Mouse (Mus musculus): ENCODE measurements around the gene Paf1.
A peak's percentile ranks its signal among the peaks of the same experiment; 100 is the strongest.

Paf1 gene

DNA sequence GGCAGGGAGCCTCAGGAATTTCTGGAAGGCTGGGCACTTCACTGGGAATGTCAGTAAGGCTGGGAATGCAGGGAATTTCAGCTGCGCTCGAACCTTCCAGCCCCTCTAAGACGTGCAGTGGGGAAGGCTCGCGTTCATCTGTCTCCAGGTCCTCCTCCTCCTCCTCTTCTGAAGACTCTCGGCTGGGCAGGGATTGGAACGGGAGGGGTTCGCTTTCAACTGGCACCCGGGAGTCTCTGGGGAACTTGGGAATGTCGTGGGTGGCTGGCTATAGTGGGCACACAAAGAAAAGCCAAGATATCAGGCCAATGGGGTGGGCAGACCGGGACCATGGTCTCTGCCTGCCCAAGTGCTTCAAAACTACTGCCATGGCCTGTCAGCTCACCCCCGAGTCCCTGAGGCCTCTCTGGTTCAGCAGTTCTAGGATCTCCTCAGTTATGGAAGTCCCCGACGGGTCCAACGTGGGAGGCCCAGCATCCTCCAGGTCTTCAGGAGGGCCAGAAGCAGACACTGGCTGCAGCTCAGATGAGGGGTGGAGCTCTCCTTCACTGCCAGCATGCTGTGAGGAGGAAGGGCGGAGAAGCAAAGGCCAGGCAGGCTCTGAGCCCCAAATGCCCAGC is 30.2 kb upstream of the Paf1 start:
- Histone ChIP-seq H3K27me3 (ENCODE audit: insufficient read depth, low read length) (peaks cover 50% of the 10 kb centered on the region), H3K4me1 (replicated peaks; ENCODE audit: low read depth, low read length) (peaks cover 42% of the 10 kb centered on the region), H3K9me3 (ENCODE audit: low read length) (peaks cover 7% of the 10 kb centered on the region), H3K4me3 (replicated peaks; ENCODE audit: low read length) (no peak overlapping the region), H3K36me3 (ENCODE audit: insufficient read depth, low read length) (peaks cover 69% of the 10 kb centered on the region)
- TF ChIP-seq CTCF (conservative IDR thresholded peaks at IDR 0.05; ENCODE audit: low read length), result no peak
- TF ChIP-seq POU5F1 (IDR thresholded peaks at IDR 0.05; ENCODE audit: borderline replicate concordance, low read length), result no peak
- TF ChIP-seq NANOG (IDR thresholded peaks at IDR 0.05; ENCODE audit: borderline replicate concordance, low read length), result no peak

DNA sequence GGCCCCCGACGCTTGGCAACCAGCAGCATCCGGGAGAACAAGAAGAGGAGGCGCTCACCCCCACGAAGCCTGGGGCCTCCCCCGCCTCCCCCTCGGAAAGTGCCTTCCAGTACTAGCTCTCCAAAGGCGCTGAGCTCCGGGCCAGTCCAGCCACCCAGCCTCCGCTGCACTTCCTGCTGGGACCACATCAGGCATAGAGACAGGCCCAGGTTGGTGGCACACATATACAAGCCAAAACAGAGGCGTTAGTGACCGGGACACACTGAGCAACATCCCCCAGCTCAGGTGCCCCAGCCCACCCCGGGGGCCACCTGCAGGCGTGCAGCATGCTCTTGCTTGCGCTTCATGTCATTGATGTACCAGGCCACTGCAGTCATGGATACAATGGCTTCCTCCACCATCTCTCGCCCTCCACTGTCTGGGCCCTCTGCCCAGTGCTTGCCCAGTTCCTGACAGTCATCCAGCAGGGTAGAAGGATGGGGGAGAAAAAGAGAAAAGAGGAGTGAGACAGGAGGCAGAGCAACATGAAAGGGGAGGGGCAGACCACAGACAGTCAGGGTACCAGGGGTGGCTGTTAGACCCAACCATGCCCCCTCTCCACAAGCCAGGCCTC is 25.0 kb upstream of the Paf1 start:
- peaks cover 51% of the 10 kb centered on the region for H3K27me3 ChIP-seq (ENCODE audit: insufficient read depth, low read length)
- peaks cover 37% of the 10 kb centered on the region for H3K4me1 ChIP-seq (replicated peaks; ENCODE audit: low read depth, low read length)
- H3K9me3 ChIP-seq (ENCODE audit: low read length), result no peaks in the 10 kb centered on the region
- peaks cover 63% of the 10 kb centered on the region for H3K36me3 ChIP-seq (ENCODE audit: insufficient read depth, low read length)
- no peak overlapping the region for H3K4me3 ChIP-seq (replicated peaks; ENCODE audit: low read length)
- no peak for TF ChIP-seq POU5F1 (IDR thresholded peaks at IDR 0.05; ENCODE audit: borderline replicate concordance, low read length)
- no peak for TF ChIP-seq NANOG (IDR thresholded peaks at IDR 0.05; ENCODE audit: borderline replicate concordance, low read length)
- no peak for TF ChIP-seq CTCF (conservative IDR thresholded peaks at IDR 0.05; ENCODE audit: low read length)

DNA sequence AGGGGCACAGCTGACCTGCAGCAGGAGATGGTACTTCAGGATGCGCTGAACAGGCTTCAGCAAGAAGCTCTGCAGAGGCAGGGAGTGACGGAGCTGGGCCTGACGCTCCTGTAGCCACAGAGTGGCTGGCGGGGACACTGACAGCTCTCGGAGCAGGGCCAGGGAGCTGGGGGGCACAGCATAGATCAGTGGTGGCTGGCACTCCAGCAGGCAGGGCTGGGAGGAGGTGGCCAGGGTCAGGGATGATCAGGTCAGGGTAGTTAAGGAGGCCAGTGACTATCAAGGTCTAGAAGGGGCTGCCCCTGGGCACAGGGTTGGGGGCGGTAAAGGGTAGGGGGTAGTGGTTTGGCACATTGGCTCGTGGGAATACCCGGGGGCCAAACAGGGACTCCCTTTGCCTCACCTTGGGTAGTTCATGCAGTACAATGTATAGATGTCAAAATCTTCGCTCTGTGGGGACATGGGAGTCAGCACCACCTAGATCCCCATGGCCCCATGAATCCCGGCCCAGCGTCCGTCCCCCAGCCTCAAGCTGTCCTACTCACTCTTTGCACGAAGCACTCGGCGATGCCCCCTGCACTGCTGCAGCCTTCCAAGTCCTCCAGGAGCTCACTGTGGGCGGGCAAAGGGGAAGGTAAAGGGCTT is 24.4 kb upstream of the Paf1 start:
- TF ChIP-seq NANOG (IDR thresholded peaks at IDR 0.05; ENCODE audit: borderline replicate concordance, low read length) (no peak), CTCF (conservative IDR thresholded peaks at IDR 0.05; ENCODE audit: low read length) (no peak)
- Histone ChIP-seq H3K4me3 (replicated peaks; ENCODE audit: low read length) (no peak overlapping the region), H3K36me3 (ENCODE audit: insufficient read depth, low read length) (peaks cover 62% of the 10 kb centered on the region), H3K27me3 (ENCODE audit: insufficient read depth, low read length) (peaks cover 51% of the 10 kb centered on the region), H3K4me1 (replicated peaks; ENCODE audit: low read depth, low read length) (peaks cover 36% of the 10 kb centered on the region), H3K9me3 (ENCODE audit: low read length) (no peaks in the 10 kb centered on the region)

DNA sequence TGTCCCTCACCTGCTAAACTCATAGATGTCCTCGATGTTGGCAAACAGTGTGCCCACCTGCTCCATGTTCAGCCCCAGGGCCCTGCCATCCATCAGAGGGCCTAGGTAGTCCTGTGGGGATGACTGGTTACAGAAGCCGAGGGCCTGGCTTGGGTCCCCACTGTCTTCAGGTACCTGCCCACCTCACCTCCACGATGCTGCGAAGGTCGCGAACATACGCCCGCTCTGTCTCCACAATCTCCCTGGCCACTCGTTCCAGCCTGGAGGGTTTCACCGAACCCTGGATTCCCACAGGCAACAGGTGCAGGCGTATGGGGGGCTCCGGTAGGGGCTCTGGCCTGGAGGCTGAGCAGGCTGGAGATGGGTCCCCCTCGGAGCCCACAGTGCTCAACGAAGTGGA is 22.7 kb upstream of the Paf1 start:
- Histone ChIP-seq H3K4me3 (replicated peaks; ENCODE audit: low read length) (no peak overlapping the region), H3K36me3 (ENCODE audit: insufficient read depth, low read length) (peaks cover 47% of the 10 kb centered on the region), H3K4me1 (replicated peaks; ENCODE audit: low read depth, low read length) (peaks cover 52% of the 10 kb centered on the region), H3K27me3 (ENCODE audit: insufficient read depth, low read length) (peaks cover 38% of the 10 kb centered on the region), H3K9me3 (ENCODE audit: low read length) (no peaks in the 10 kb centered on the region)
- TF ChIP-seq NANOG (IDR thresholded peaks at IDR 0.05; ENCODE audit: borderline replicate concordance, low read length) (no peak), POU5F1 (IDR thresholded peaks at IDR 0.05; ENCODE audit: borderline replicate concordance, low read length) (no peak), CTCF (conservative IDR thresholded peaks at IDR 0.05; ENCODE audit: low read length) (no peak)

DNA sequence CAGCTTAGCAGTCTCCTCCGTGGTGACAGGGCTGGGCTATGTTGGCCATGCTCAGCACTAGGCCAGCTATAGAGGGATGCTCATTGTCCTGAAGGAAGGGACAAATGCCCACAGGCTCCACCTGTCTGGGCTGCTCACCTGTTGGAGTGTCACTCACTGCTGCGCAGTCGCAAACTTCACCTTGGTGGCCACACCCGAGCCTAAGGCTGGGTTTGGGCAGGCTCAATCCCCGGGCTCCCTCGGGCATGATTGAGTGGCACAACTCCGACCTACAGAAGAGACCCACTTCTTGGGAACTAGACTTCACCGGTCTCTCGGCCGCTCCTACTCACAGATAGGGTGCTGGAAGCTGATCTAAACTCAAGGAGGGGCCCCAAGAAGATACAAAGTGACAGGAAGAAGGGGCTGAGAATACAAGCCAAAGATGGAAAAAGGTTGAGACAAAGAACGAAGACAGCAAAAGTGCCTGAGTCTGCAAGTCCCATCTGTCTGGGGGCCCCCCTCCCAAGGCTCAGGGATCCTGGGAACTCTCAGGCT is 21.7 kb upstream of the Paf1 start:
- H3K4me1 ChIP-seq (replicated peaks; ENCODE audit: low read depth, low read length), result peaks cover 52% of the 10 kb centered on the region
- no peak for TF ChIP-seq CTCF (conservative IDR thresholded peaks at IDR 0.05; ENCODE audit: low read length)

DNA sequence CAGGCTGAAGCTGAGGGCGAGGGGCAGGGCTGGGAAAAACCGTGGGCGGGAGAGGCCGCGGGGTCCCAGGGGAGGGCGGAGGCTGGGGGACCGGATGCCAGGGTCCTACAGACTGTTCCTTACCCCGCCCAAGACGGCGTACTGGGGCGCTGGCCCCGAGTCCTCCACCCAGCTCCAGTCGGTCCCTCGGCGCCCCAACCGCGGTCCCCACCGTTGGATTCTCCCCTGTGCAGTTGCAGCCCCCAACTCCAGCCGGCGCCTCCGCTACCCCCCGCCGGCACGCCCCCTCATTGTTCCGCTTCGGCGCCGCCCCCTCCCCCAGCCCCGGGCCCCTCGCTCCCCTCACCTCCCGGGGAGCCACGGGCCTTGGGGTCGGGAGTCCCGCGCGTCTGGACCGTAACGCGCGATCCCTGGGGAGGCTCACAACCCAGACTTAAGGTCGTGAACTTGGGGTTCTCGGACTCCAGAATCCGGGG is 21.2 kb upstream of the Paf1 start:
- peak overlapping the region; percentile 89 for H3K4me3 ChIP-seq (replicated peaks; ENCODE audit: low read length)
- peaks cover 25% of the 10 kb centered on the region for H3K27me3 ChIP-seq (ENCODE audit: insufficient read depth, low read length)
- TF ChIP-seq CTCF (conservative IDR thresholded peaks at IDR 0.05; ENCODE audit: low read length) (no peak), NANOG (IDR thresholded peaks at IDR 0.05; ENCODE audit: borderline replicate concordance, low read length) (no peak), POU5F1 (IDR thresholded peaks at IDR 0.05; ENCODE audit: borderline replicate concordance, low read length) (no peak)
- H3K9me3 ChIP-seq (ENCODE audit: low read length), result no peaks in the 10 kb centered on the region
- H3K4me1 ChIP-seq (replicated peaks; ENCODE audit: low read depth, low read length), result peaks cover 56% of the 10 kb centered on the region
- peaks cover 42% of the 10 kb centered on the region for H3K36me3 ChIP-seq (ENCODE audit: insufficient read depth, low read length)

More for the DNA sequence above, 21.7 kb upstream of the Paf1 start:
- Histone ChIP-seq H3K36me3 (ENCODE audit: insufficient read depth, low read length) (peaks cover 46% of the 10 kb centered on the region), H3K27me3 (ENCODE audit: insufficient read depth, low read length) (peaks cover 29% of the 10 kb centered on the region), H3K9me3 (ENCODE audit: low read length) (no peaks in the 10 kb centered on the region), H3K4me3 (replicated peaks; ENCODE audit: low read length) (peak overlapping the region; percentile 89)

DNA sequence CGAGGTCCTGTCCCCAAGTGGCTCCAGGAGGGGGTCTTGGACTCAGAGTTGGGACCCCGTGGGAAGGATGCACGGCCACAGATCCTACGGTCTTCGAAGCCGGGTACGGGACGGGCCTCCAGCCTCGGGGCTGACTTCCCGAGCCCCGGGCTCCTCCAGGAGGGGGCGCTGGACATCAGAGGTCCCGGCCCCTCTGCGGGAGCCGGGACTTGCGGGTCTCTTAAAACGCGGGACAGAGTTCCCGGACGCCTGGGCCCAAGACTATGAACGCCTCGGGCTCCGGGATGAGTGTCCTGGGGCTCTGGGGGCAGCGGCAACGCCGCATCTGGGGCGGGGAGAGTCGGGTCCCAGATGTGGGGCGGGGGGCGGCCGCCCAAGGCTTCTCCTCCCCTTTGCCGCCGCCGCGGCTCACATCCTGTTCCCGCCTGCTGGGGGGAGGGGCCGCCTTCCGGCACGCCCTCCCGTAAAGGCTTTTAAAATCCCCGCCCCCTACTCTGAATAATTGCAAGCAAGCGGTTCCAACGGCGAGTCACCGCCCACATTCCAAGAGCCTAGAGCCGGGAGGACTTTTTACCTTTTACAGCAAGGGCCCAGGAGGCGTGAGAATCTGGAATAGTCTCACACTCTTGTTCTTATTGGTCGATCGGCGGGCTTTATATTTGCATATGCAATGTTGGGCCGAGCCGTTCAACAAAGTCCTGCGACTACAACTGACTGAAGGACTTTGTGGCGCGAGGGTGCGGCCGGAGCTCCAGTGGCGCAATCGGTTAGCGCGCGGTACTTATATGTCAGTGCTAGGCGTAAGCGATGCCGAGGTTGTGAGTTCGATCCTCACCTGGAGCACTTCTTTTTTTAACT is 20.3 kb upstream of the Paf1 start, which contains the start of gene Plekhg2:
TSS of gene Plekhg2 (minus strand) at position 349 of the 858 bp plus-strand sequence.
- Histone ChIP-seq H3K36me3 (ENCODE audit: insufficient read depth, low read length) (peaks cover 38% of the 10 kb centered on the region), H3K9me3 (ENCODE audit: low read length) (no peaks in the 10 kb centered on the region), H3K4me1 (replicated peaks; ENCODE audit: low read depth, low read length) (peaks cover 63% of the 10 kb centered on the region), H3K4me3 (replicated peaks; ENCODE audit: low read length) (peak within 1 kb of the TSS; percentile 89), H3K27me3 (ENCODE audit: insufficient read depth, low read length) (peaks cover 23% of the 10 kb centered on the region)
- no peak for TF ChIP-seq NANOG (IDR thresholded peaks at IDR 0.05; ENCODE audit: borderline replicate concordance, low read length)
- no peak for TF ChIP-seq POU5F1 (IDR thresholded peaks at IDR 0.05; ENCODE audit: borderline replicate concordance, low read length)
- peak; percentile 48 for TF ChIP-seq CTCF (conservative IDR thresholded peaks at IDR 0.05; ENCODE audit: low read length)

DNA sequence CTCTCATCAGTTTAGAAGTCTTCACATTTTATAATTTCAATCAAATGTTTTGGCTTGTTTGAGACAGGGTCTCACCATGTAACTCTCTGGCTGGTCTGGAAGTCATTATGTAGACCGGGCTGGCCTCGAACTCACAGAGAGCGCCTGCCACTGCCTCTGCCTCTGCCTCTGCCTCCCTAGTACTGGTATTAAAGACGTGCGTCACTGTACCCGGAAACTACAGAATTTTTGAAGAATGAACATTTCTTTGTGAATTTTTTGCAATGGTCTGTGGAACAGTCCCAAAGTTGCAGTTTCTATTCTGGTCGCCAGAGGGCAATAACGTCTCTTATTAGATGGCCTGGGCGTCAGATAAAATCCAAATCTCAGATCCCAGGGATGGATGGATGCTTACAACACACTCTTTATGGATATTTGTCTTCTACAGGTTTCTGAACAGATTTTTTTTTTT is 19.6 kb upstream of the Paf1 start:
- no peak for TF ChIP-seq POU5F1 (IDR thresholded peaks at IDR 0.05; ENCODE audit: borderline replicate concordance, low read length)
- TF ChIP-seq CTCF (conservative IDR thresholded peaks at IDR 0.05; ENCODE audit: low read length), result peak; percentile 86
- peaks cover 38% of the 10 kb centered on the region for H3K36me3 ChIP-seq (ENCODE audit: insufficient read depth, low read length)
- H3K9me3 ChIP-seq (ENCODE audit: low read length), result no peaks in the 10 kb centered on the region
- peaks cover 63% of the 10 kb centered on the region for H3K4me1 ChIP-seq (replicated peaks; ENCODE audit: low read depth, low read length)
- peaks cover 23% of the 10 kb centered on the region for H3K27me3 ChIP-seq (ENCODE audit: insufficient read depth, low read length)
- peak overlapping the region; percentile 89 for H3K4me3 ChIP-seq (replicated peaks; ENCODE audit: low read length)
